Mouse (Mus musculus): ENCODE results near the gene Gbp10.
"Not testable (repeated sequence)": the region's sequence is repeated elsewhere in the genome, so short reads cannot be mapped to it uniquely, and the experiment has no call there.

DNA sequence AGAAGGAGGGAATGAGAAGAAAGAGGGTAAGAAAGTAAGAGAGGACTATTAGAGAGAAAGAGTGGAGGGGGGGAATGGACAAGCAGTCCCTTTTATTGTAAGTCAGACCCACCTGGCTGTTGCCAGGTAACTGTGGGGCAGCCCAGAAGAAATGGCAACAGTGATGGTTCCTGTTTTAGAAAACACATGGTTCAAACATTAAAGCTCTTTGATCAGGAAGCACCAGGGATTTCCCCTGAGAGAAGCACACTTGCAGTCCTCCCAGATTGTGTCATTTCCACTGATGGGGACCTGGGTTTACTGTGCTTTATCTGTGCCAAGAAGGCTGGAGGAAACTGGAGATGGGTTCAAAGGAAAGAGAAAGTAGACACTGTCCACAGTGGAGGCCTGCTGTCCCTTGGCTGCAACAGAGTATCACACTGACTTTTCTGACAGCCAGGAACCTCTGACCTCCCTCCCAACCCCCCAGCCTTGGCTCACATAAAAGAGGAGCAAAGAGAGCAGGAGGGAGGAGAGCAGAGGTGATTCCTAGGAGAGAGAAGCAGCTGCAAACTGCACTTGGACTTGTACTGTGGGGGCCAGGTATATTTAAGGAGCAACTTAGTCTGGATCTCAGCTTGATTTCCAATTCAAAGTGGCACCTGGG lies 41.3 kb downstream of the Gbp10 start:
- not testable (repeated sequence) for TF ChIP-seq POLR2A (IDR thresholded peaks at IDR 0.05; ENCODE audit: low read depth, low read length); CTCF (IDR thresholded peaks at IDR 0.05; ENCODE audit: extremely low read depth, insufficient read depth, insufficient read length, insufficient replicate concordance)

All from spleen, adult 2 months (tissue).